Mouse (Mus musculus): Measurements from ENCODE around the gene Eid1.

DNA sequence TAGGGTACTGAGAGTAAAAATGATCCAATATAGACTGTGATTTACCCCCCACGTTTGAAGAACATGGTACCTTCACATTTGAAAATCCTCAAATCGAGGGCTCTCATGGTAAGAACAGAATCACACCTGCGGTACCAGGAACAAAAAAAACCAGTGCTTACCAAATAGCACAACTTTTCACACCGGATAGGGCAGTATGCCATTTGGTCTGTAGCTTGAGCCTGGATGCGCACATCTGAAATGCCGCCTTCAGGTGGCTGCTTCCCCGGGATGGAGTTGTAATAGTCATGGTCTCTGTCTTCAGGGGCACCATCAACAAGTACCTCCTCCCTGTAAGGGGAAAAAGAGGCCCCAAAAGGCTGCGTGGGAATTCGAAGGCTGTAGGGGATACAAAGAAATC, 17.5 kb upstream of the Eid1 start:
- TF ChIP-seq CHD2 (IDR thresholded peaks at IDR 0.05; ENCODE audit: low read depth, low read length) = no peak
- TF ChIP-seq HCFC1 (IDR thresholded peaks at IDR 0.05; ENCODE audit: borderline replicate concordance, insufficient read depth, low read length) = no peak
- no peak for TF ChIP-seq ZC3H11A (IDR thresholded peaks at IDR 0.05; ENCODE audit: borderline replicate concordance, low read depth, low read length)
- TF ChIP-seq ZNF384 (IDR thresholded peaks at IDR 0.05; ENCODE audit: low read depth, low read length) = no peak
- TF ChIP-seq MAFK (IDR thresholded peaks at IDR 0.05; ENCODE audit: insufficient read depth, low read depth, low read length) = no peak

Data from ES-E14 (cell line).